Mouse (Mus musculus) spleen, postnatal 4 days (tissue): Measurements from ENCODE around the gene Dcaf11.

Source experiments
- DNase-seq, 2 experiments: peaks; one replicate each; pipeline ENCODE4 v3.0.0; 2022; ENCODE audit warnings: low spot score in 2 of 2

Gene Dcaf11

DNA sequence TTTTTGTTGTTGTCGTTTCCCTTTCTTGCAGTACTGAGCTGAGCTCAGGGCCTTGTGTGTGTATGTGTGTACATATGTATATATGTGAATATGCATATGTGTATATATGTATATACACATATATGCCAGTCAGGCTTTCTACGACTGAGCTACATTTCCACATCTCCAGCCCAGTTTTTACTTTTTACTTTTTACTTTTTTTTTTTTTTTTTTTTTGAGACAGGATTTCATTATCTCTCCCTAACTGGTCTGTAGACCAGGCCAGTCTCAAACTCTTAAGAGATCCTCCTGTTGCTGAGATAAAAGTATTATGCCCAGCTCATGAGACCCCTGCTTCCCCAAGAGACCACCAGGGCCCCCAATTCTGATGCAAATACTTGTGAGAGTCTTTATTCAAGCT is 57.0 kb downstream of the Dcaf11 start:
- DNase-seq: no peak

DNA sequence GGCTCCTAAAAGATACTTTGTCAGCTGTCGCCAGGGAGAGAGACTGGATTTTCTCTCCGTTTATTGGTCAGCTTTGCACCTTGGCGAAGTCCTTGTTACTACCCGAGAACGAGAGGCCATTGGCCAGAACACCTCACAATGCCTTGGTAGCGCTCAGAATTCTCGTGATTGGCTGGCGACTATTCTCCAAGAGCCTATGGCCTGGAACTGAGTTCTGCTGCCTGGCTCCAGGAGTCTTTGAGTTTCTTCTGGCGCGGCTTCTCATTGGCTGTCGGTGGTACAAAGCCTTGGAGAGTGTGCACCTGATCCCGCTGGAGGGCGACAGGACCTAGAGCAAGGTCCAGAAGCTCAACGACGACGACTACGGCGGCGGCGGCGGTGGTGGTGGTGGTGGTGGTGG is 58.0 kb downstream of the Dcaf11 start, which contains the start of gene Rec8:
TSS of gene Rec8 (plus strand) at position 216 of the 400 bp plus-strand sequence.
- peak in 1 of 2 experiments; percentile 34 for DNase-seq

DNA sequence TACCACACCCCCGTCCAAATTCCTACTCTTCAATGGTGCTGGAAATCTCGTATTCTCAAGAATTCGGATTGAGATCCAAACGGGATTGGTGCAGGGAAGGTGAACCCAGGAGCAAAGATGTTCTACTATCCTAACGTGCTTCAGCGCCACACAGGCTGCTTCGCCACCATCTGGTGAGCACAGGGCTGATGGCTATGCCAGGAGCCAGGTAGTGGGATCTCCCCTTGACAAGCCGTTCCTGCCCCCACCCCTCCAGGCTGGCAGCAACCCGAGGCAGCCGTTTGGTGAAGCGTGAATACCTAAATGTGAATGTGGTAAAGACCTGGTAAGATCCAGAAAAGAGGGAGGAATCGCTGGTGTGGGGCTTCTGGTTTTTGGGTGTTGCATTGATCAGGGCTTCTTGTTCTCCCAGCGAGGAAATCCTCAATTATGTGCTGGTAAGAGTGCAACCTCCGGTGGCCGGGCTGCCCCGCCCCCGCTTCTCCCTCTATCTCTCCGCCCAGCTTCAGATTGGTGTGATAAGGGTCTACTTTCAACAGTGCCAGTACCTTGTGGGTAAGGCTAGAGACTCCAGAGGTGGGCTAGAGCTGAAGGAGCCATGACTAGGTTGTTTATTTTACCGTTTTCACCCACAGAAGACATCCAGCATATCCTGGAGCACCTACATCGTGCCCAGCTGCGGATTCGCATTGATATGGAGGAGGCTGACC is 58.8 kb downstream of the Dcaf11 start:
- DNase-seq: peak; percentile 58 to 64
